Mouse (Mus musculus) neutrophil, adult 5-6 weeks (primary cell): Measurements from ENCODE around the gene Cops7b. TPM values are rescaled to one million over a fixed set of nuclear protein-coding genes. Genes with fewer than 3 reads are reported as not detected.
A peak's percentile ranks its signal among the peaks of the same experiment; 100 is the strongest.

Experiments
- ATAC-seq: fragments of 151-379, 151-347 bp; 2 replicates; pipeline ENCODE4 v1.8.0; 2017; ENCODE audit warnings: mild to moderate bottlenecking, moderate TSS enrichment; ENCODE audit not compliant: insufficient number of reproducible peaks, poor library complexity, low FRiP score, severe bottlenecking; ENCODE audit errors: extremely low read depth
- total RNA-seq: library from RNA; stranded (forward); fragments of 200-1000 nt; gene quantifications from 2 replicates; pipeline ENCODE4 v1.2.3, GENCODE M21; 2017

Gene Cops7b
- total RNA-seq, 1 experiment from 2014 or later = 9.9 TPM

DNA sequence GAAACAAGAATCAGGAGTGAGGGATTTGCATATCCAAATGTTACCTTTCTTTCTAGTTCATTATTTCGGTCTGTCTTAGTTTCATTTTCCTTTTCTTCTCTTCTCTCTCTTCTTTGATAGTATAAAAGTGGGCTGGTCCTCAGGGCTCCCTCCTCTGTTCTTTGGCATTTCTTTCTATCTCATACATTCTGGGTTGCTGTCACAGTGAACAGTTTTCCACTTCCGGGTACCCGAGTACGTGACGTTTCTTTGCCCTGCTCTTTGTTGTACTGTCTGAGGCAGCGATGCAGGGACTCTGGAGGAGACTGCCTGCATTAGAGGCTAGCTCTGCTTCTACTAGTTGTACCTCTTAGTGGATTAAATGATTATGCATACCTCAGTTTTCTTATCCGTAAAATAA is 11.8 kb downstream of the Cops7b start:
- no peak for ATAC-seq

GRCm38 (mm10) chr1:86595315-86595714 is 12.6 kb downstream of the Cops7b start:
- ATAC-seq = no peak

GRCm38 (mm10) chr1:86596512-86596911 is 13.8 kb downstream of the Cops7b start:
- no peak for ATAC-seq

DNA sequence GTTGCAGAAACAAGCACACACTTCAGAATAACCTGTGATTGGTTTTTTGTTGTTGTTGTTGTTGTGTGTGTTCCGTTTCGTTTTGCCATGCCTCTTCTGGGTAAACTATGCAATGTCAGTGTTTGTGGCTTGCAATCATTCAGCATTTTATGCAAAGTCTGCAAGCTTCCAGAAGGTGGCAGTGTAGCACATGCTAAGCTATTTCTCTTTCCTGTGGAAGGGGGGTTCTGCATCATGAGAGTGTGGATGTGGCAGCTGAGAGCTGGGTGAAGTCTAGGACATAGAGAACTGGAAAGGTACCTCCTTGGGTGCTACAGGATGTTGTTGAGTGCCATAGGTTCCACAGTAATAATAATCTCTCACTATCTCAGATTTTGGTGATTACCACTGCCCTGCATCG is 15.8 kb downstream of the Cops7b start:
- ATAC-seq = 0 out of 2 replicates have a peak, but pooled peaks have one; percentile 30

DNA sequence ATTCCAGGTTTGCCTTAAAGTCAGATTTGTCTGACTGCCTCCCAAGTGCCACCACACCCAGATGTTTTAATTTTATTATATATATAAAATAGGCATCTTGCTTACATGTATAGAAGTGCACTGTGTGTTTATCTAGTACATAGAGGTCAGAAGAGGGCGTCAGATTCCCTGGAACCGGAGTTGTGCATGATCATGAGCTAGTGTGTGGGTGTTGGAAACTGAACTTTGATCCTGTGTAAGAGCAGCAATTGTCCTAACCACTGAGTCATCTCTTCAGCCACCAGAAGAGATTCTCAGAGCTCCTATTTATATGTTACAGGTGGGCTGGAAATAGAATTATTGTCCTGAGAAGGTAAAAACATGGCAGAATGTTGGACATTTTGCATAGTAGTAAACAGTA is 17.4 kb downstream of the Cops7b start:
- no peak for ATAC-seq

- ATAC-seq = no peak
Measured at GRCm38 (mm10) chr1:86610954-86611353, 28.2 kb downstream of the Cops7b start.

- ATAC-seq = no peak
Measured at GRCm38 (mm10) chr1:86612081-86612480, 29.4 kb downstream of the Cops7b start.

- ATAC-seq = no peak
Measured at GRCm38 (mm10) chr1:86614269-86614668, 31.6 kb downstream of the Cops7b start.

DNA sequence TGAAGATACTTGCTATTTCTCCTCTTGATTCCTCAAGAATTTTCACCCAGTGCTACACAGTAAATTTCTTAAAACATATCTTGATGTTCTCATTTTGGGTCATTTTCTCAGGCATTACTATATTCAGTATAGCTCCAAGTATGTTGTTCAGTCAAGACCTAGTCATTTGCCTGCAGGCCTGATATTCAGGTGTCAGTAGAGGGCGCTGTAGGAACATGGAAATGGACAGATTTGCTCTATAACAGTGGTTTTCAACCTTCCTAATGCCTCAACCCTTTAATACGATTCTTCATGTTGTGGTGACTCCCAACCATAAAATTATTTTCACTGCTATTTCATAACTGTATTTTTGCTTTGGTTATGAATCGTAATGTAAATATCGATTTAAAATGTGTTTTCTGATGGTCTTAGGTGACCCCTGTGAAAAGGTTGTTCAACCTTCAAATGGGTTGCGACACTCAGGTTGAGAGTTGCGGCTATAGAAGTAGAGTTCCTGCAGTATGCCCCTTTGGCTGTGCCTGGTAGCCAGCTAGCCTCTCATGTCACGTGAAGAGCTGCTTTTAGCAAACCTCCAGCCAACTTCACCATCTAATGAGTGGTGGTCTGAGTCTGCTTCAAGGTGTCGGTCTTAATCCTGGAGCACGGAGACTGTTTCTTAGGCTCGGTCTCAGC is 35.9 kb downstream of the Cops7b start:
- no peak for ATAC-seq

DNA sequence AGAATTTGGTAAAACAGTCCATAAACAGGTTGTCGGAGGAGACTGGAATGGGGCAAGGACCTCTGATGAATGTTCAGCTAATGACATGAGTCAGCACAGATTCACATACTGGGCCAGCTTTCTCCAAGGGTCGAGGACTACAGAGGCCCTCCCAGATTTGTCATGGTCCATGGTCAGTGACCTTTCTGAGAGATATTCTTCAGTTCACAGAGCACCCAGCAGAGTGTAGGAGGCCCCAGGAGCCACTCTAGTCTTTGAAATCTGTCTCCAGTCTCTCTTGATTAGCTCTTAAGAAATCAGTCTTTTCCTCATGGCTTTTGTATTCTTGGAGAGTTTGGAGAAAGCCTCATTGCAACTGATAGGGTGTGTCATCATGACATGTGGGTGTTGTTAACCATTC is 39.6 kb downstream of the Cops7b start:
- ATAC-seq = no peak

DNA sequence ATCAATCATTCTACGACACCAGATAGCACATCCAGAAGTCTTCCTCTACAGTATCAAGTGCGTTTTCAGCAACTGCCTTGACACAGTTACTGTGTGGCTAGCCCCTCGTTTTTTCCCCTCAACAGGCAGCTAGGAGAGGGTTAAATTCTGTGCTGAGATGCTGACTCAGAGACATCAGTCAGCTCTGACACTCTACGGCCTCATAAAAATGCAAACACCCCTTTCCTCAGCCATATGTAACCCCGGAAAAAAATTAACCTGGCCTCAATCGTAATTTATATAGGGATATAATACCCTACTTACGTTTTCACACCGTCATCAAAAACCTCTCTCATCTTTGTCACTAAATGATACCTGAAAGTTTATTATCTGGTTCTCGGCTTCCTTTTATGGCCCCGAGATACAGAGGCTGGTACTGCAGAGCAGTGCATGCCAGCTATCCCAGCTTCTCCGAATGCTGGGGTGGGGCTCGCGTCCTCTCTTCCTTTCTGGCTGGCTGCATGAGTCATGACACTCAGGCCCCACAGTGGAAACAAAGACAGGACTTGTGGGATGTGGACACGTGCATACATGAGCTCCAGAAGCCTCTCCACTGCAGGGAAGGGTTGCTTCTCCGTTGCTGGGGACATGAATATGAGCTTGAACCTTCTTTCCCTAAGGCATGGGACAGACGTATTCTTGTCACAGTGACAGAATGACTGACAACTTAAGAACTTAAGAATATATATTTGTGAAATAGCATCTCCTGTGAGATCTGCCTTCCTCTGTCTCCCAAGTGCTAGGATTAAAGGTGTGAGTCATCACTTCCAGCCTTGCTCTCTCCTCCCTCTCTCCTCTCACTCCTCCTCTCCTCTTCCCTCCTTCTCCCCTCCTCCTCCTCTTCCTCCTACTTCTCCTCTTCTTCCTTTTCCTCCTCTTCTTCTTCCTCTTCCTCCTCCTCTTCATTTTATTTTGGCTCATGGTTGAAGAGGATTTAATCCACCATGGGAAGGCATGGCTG is 40.6 kb downstream of the Cops7b start:
- no peak for ATAC-seq

GRCm38 (mm10) chr1:86628270-86628669 is 45.6 kb downstream of the Cops7b start:
- no peak for ATAC-seq

- ATAC-seq = no peak
Measured at GRCm38 (mm10) chr1:86629936-86630335, 47.2 kb downstream of the Cops7b start.

DNA sequence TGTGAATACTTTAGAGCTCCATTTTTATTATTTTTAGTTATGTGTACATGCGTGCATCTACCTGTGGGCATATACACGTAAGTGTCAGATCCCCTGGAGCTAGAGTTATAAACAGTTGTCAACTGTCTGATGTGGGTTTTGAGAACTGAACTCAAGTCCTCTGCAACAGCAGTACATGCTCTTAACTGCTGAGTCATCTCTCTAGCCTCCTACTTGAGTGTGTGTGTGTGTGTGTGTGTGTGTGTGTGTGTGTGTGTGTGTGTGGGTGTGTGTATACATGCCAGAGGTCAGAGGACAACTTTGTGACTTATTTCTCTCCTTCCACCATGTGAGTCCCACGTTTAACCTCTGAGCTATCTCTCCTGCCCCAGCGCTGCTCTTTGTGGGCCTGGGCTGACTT is 47.8 kb downstream of the Cops7b start:
- no peak for ATAC-seq

- ATAC-seq = no peak
Measured at GRCm38 (mm10) chr1:86632732-86633380, 50.2 kb downstream of the Cops7b start.

DNA sequence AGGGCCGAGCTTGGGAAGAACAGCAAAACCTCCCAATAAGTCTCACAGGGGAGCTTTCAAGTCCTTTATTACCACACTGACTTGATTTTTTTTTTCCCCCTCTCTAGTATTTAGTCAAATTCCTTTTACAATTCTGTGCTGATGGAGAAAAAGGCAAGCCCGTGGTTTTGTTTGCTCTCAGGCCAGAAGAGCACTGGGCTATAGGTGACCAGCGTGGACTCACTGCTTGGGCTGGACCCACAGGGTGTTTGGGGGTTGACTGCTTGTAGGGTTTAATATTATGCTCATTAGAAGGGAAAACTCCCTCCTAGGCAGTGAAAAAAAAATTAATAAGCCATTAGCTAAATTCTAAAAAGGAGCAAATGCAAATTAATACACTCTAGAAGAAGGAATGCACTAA is 50.7 kb downstream of the Cops7b start:
- no peak for ATAC-seq

GRCm38 (mm10) chr1:86633840-86634750 is 51.4 kb downstream of the Cops7b start:
- no peak for ATAC-seq

- ATAC-seq = no peak
Measured at GRCm38 (mm10) chr1:86634751-86635359, 52.2 kb downstream of the Cops7b start.
